Mouse (Mus musculus) hematopoietic stem cell, adult 5-6 weeks (primary cell): Measurements from ENCODE around the gene Xlr5c. TPM values are rescaled to one million over a fixed set of nuclear protein-coding genes. Genes with fewer than 3 reads are reported as not detected.
"Not testable (repeated sequence)": the region's sequence is repeated elsewhere in the genome, so short reads cannot be mapped to it uniquely, and the experiment has no call there.

ENCODE experiments used
- ATAC-seq, 2 experiments: fragments of 125-278 bp in 1 of 2; replicated peaks in 1 of 2; 2 replicates each; pipeline ENCODE4 v1.8.0; 2016 to 2017; ENCODE audit warnings: inconsistent platforms in 2 of 2, mild to moderate bottlenecking in 2 of 2, moderate number of reproducible peaks in 2 of 2, low read depth in 1 of 2, moderate TSS enrichment in 1 of 2; ENCODE audit not compliant: low FRiP score in 2 of 2, poor library complexity in 2 of 2, severe bottlenecking in 2 of 2, insufficient read depth in 1 of 2, low TSS enrichment in 1 of 2
- total RNA-seq: library from RNA; stranded (forward); fragments of 172-1452, 232-1000 nt; gene quantifications from 2 replicates; pipeline ENCODE4 v1.2.3, GENCODE M21; 2017

Gene Xlr5c
- total RNA-seq, result not detected in 2 replicates

DNA sequence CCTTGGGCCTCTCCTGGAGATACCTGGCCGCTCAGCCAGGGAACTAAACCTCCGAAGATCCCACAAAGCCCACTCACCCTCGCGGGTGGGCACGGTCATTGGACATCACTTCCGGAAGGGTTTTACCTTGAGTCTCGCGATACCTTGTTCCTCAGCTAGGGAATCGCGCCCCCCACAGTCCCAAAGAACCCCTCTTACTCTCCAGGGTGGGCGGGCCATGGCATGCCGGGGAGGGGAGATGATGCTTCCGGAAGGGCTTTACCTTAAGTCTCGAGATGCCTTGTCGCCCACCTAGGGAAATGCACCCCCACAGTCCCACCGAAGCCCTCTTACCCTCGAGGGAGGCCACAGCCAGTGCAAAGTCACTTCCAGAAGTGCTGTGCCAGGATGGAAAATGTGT is at the start of gene Xlr5c, which contains the start of gene Xlr5a:
TSS of gene Xlr5c (minus strand) at position 101 of the 400 bp plus-strand sequence.
TSS of gene Xlr5a (minus strand) at position 101 of the 400 bp plus-strand sequence.
- not testable (repeated sequence) for ATAC-seq

DNA sequence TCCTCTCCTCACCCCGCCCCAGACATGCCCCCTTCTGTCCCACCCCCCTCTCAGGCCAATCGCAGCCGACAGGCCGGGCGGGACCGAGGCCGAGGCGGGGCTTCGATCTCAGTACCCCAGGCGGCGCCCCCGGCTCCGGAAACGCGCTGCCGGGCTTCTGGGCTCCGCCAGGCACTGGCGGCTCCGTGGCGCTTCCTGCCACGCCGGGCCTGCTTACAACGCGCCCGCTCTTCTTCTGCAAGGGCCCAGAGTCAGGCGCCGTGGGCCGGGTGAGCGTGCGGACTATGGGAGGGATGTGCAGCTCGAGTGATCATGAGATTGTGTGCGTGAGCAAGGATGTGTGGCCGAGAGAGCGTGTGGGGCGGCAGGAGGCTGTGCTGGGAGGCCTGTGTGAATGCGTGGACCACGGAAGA is 49.7 kb upstream of the Xlr5c start, which contains the start of gene Zfp275:
TSS of gene Zfp275 (plus strand) at position 139 of the 413 bp plus-strand sequence.
- peak; percentile 94 to 96 for ATAC-seq

DNA sequence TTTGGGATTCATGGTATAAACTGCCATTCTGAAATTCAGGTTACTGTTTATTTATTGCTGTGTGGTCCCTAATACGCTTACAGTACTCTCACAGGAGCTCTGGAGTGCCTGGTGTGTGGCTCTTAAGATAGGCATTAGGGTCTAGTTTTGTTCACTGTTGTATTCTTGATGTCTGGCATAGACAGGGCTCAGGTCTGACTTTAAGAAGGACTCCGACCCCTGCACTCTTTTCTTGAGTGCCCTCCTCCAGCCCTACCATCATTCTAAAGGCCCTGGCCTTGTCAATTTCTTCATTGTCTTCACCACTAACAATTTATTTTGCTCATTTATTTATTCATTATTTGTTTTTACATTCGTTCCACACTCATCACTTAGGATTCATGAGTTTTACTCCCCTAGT is 49.3 kb upstream of the Xlr5c start:
- 0 out of 4 replicates have a peak, but pooled peaks of 1 of the 2 experiments have one; percentile 13 for ATAC-seq

DNA sequence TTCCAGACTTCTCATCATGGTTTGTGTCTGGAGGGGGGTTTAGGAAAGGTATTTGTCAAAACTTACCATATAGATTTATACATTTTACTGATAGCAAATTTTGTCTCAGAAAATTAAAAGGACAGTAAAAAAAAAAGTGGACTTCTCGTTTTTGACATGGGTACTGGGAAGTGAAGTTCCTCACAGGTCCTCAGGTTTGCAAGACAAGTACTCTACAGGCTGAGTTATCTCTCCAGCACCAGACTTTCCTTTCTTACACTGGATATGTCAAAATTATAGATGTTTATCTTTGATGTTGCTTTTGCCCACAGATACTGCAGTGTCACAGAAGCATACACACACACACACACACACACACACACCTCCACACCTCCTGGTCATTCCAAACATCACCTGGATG is 48.7 kb upstream of the Xlr5c start:
- no peak for ATAC-seq

DNA sequence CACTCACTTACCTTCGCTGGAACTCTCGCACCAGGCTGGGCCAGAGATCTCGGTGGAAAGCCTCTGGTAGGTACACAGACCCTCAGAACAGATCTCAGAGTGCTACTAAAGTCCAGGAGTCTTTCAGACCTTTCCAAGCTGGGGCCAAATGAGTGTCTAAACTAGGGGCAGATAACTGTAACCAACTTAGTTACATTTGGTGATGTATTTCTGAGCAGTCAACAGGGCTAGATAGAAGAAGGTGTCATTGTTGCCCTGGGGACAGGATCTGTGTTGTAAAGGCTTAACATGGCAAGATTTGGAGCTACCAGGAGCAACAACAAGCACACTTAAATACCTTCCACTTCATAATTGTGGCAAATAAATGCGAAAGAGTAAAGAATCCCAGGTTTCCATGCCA is 44.0 kb upstream of the Xlr5c start, which contains the start of gene Gm45015:
TSS of gene Gm45015 (minus strand) at position 101 of the 400 bp plus-strand sequence.
- no peak for ATAC-seq

DNA sequence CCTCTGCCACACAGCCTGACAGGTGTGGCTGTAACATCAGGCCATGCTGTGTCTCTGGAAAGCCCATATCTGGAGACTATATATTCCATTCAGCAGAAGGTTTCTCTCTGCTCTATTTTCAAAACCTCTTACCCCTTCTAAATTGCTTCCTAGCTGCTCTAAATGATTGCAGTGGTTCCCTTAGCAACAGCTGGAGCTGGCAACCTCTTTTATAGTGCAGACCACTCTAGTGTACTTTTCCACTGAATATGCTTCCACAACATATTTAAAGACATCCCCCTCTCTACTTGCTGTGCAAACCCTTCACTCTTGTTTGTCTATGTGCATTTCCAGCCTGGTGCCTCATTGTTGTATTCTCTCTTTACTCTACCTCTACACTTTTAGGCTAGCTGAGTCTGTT is 40.8 kb upstream of the Xlr5c start:
- no peak for ATAC-seq

DNA sequence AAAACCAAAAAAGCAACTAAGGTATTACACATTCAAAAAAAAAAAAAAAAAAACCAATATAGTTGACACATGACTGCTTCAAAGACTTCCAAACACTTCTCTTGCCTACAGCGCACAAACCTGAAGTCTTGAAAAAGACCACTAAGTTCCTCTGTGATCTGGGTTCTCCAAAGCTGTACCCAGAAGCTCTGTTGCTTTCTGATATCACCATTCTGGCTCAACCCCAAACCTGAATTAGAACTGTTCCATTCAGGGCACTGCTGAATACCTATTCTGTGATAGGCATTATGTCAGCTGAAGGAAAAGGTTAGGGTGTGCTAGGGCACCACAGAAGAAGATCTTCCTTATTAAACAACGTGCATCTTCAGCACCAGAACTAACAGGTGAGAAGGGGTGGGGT is 34.4 kb upstream of the Xlr5c start:
- no peak for ATAC-seq

DNA sequence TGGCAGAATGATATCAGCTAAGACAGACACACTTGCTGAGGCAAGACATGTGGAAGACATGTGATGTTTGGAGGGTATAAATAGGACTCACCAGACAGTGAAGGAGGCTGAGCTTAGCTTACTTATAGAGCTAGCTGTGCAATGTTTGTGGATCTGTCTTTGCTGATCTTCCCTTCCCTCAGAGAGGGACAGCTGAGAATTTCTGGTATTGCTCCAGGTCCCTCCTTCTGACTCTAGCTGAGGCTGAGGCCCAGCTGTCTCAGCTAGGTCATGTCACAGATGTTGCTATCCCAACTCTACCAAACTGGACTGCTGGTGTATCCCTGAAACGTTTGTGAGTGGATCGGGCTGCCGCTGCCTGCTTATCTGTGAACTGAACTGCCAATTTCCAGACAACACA is 28.3 kb upstream of the Xlr5c start:
- ATAC-seq, result no peak

DNA sequence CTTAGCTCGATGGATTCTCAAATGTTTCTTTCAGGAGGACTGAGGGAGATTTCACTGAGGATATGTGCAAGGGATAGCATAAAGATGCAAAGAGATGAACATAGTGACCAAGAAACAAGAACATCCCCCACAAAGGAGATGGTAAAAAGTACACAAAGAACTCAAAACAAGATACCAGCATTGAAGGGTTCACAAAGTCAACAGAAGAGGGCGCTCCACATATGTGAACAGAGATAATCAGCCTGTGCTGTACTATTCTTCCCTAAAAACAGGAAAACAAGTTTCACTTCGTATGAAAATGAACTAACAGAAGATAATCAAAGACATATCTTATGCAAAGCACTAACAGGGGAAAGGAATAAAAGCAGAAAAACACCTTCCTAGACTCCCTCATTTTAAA is 19.7 kb upstream of the Xlr5c start:
- ATAC-seq, result no peak

DNA sequence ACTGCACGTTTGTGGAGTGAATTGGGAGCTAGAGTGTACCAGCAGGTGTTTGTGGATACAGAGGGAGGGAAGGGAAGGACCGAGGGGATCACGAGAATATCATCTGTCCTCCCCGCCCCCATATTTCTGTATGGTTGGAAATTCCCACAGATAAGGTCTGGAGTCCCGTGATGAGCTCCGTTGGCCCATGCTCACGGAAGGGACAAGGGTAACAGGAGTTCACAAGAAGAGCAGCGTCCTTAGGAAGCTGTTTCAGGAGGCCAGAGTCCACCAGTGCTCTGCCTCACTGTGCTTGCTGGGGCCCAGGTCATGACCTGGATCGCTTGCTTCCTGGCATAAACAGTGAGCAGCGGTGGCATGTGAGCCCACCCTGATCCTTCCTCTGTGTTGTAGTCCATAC is 3.0 kb upstream of the Xlr5c start:
- ATAC-seq, result not testable (repeated sequence)

DNA sequence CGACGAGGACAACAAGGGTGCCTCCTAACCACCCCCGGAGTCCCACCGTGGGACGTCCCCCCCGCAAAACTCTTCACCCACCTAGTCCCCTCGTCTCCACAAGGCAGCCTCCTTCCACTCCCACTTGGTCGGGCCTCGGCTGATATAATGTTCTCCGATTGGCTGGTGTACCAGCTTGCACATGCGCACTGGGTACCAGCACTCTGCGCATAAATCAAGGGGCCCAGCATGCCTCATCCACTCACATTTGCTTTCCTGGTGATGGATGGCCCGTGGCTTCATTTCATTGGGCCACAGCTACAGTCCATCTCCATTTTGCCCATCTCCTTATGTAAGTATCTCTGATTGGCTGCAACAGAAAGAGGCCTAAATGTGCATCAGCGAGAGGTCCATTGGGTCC is 27.5 kb downstream of the Xlr5c start, which contains the start of gene Xlr3c:
TSS of gene Xlr3c (minus strand) at position 121 of the 400 bp plus-strand sequence.
- ATAC-seq, result not testable (repeated sequence)

DNA sequence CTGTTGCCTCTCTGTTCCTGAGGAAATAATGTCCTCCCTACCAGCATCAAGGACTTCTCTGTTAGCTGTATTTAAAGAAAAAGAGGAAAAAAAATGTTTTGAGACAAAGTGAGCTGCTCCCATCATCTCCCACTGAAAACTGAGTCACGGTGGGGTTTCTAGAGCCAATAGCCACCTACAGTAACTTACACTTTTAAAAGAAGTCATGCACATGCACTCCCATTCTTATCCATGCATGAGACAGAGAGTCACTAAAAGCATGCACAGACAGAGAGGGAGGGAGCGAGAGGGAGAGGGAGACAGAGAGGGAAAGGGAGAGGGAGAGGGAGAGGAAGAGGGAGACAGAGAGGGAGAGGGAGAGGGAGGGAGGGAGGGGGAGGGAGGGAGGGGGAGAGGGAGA is 30.3 kb downstream of the Xlr5c start:
- ATAC-seq, result not testable (repeated sequence)

DNA sequence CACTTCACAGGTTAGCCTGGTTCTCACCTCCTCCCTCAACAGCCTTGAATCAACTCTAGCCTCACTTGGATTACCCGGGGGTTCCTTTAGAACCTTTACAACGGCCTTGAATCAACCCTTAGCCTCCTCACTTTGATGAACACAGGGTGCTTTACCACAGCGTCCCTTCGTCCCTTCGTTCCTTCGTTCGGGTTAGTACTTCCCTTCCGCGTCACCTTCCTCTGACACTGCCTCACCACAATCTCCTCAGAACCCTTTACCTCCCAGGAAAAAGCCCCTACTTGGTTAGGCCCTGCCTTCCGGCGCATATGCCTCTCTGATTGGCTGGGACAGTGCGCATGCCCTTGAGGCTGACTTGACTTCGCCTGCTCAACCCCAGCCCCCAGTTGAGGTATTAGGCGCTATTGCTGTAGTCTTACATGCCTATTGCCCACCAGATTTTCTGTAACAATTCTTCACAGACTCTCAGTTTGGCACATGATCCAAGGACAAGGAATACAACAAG is 49.9 kb downstream of the Xlr5c start, which contains the start of gene Xlr4c:
TSS of gene Xlr4c (minus strand) at position 310 of the 505 bp plus-strand sequence.
- not testable (repeated sequence) for ATAC-seq

Other genes with a start within 250 kb of the Xlr5c start
- not detected in 2 replicates for gene Pnma3, start 228.2 kb downstream of the Xlr5c start, total RNA-seq
- gene Xlr4a, start 210.5 kb downstream of the Xlr5c start, total RNA-seq, result 39.3 and 48.7 TPM in 2 replicates
- gene Xlr3a, start 195.9 kb downstream of the Xlr5c start, total RNA-seq, result 7.7 and 7.9 TPM in 2 replicates
- gene Gm14685, start 175.9 kb downstream of the Xlr5c start, total RNA-seq, result 0.15 TPM in 1 of 2 replicates, not detected in the other
- not detected in 2 replicates for gene Xlr5b, start 144.2 kb downstream of the Xlr5c start, total RNA-seq
- not detected in 2 replicates for gene DXBay18, start 143.5 kb downstream of the Xlr5c start, total RNA-seq
- 0.89 TPM in 1 of 2 replicates, not detected in the other for gene Spin2d, start 116.0 kb downstream of the Xlr5c start, total RNA-seq
- 17.2 and 18.8 TPM in 2 replicates for gene Xlr3b, start 100.8 kb downstream of the Xlr5c start, total RNA-seq
- gene Xlr4b, start 78.6 kb downstream of the Xlr5c start, total RNA-seq, result 18.1 and 32.3 TPM in 2 replicates
- gene F8a, start 64.7 kb downstream of the Xlr5c start, total RNA-seq, result 3.1 and 5.8 TPM in 2 replicates
- gene Xlr4c, start 49.8 kb downstream of the Xlr5c start, total RNA-seq, result 7.6 and 17.8 TPM in 2 replicates
- gene Xlr3c, start 27.6 kb downstream of the Xlr5c start, total RNA-seq, result not detected in 2 replicates
- not detected in 2 replicates for gene Xlr5a, start within 50 bp of the Xlr5c start, total RNA-seq
- gene Gm45015, start 43.9 kb upstream of the Xlr5c start, total RNA-seq, result 0.50 and 0.69 TPM in 2 replicates
- 13.1 and 17.6 TPM in 2 replicates for gene Zfp275, start 49.6 kb upstream of the Xlr5c start, total RNA-seq
- gene Gm18336, start 105.8 kb upstream of the Xlr5c start, total RNA-seq, result not detected in 2 replicates
- gene Zfp92, start 118.1 kb upstream of the Xlr5c start, total RNA-seq, result 0.30 and 0.81 TPM in 2 replicates
- gene Trex2, start 142.4 kb upstream of the Xlr5c start, total RNA-seq, result not detected in 2 replicates
- 34.5 and 44.6 TPM in 2 replicates for gene Haus7, start 166.1 kb upstream of the Xlr5c start, total RNA-seq
- gene Bgn, start 190.6 kb upstream of the Xlr5c start, total RNA-seq, result 11.8 and 16.3 TPM in 2 replicates
- gene Atp2b3, start 210.1 kb upstream of the Xlr5c start, total RNA-seq, result 0.25 TPM in 1 of 2 replicates, not detected in the other